Mouse (Mus musculus): ENCODE measurements around the gene Fgf8. TPM values are rescaled to one million over a fixed set of nuclear protein-coding genes. Genes with fewer than 3 reads are reported as not detected.

Fgf8 gene
- polyA plus RNA-seq, 1 experiment = 1.5 TPM

GRCm38 (mm10) chr19:45783933-45784576 lies 41.3 kb upstream of the Fgf8 start:
- TF ChIP-seq CTCF (IDR thresholded peaks at IDR 0.05; ENCODE audit: control insufficient read depth, insufficient read depth, insufficient replicate concordance, low read depth, low read length) = no peak
- TF ChIP-seq POLR2A (IDR thresholded peaks at IDR 0.05; ENCODE audit: control insufficient read depth, low read depth, low read length) = peak; percentile 13; the same call in 1 of the 2 replicates
- Histone ChIP-seq H3K36me3 (ENCODE audit: control insufficient read depth, insufficient read depth, low read length) (peaks cover 2% of the 10 kb centered on the region; the same call in 1 of the 2 replicates), H3K4me1 (ENCODE audit: control insufficient read depth, insufficient read depth, low read length) (peaks cover 5% of the 10 kb centered on the region), H3K4me3 (ENCODE audit: control insufficient read depth, low read depth, low read length) (peak overlapping the region; percentile 82), H3K27me3 (ENCODE audit: control insufficient read depth, insufficient read depth, low read length) (no peaks in the 10 kb centered on the region), H3K27ac (ENCODE audit: control insufficient read depth, insufficient read depth, low read depth, low read length) (peak overlapping the region; percentile 97)

- H3K27ac ChIP-seq (ENCODE audit: control insufficient read depth, insufficient read depth, low read depth, low read length) = peak within 1 kb of the TSS; percentile 97
- no peak for TF ChIP-seq CTCF (IDR thresholded peaks at IDR 0.05; ENCODE audit: control insufficient read depth, insufficient read depth, insufficient replicate concordance, low read depth, low read length)
- peak; percentile 90 for TF ChIP-seq POLR2A (IDR thresholded peaks at IDR 0.05; ENCODE audit: control insufficient read depth, low read depth, low read length)
- peaks cover 5% of the 10 kb centered on the region for H3K4me1 ChIP-seq (ENCODE audit: control insufficient read depth, insufficient read depth, low read length)
- peaks cover 2% of the 10 kb centered on the region; the same call in 1 of the 2 replicates for H3K36me3 ChIP-seq (ENCODE audit: control insufficient read depth, insufficient read depth, low read length)
- no peaks in the 10 kb centered on the region for H3K27me3 ChIP-seq (ENCODE audit: control insufficient read depth, insufficient read depth, low read length)
- peak within 1 kb of the TSS; percentile 82 for H3K4me3 ChIP-seq (ENCODE audit: control insufficient read depth, low read depth, low read length)
Measured at GRCm38 (mm10) chr19:45783181-45783932, 40.6 kb upstream of the Fgf8 start, which contains the start of gene Mgea5. Gene Mgea5, minus strand, starts transcription at chr19:45783837.

- Histone ChIP-seq H3K36me3 (ENCODE audit: control insufficient read depth, insufficient read depth, low read length) (peaks cover 4% of the 10 kb centered on the region; the same call in 1 of the 2 replicates), H3K4me1 (ENCODE audit: control insufficient read depth, insufficient read depth, low read length) (peaks cover 5% of the 10 kb centered on the region), H3K27me3 (ENCODE audit: control insufficient read depth, insufficient read depth, low read length) (no peaks in the 10 kb centered on the region), H3K27ac (ENCODE audit: control insufficient read depth, insufficient read depth, low read depth, low read length) (peak overlapping the region; percentile 97), H3K4me3 (ENCODE audit: control insufficient read depth, low read depth, low read length) (peak overlapping the region; percentile 82)
- TF ChIP-seq POLR2A (IDR thresholded peaks at IDR 0.05; ENCODE audit: control insufficient read depth, low read depth, low read length) (peak; percentile 51; the same call in 1 of the 2 replicates), CTCF (IDR thresholded peaks at IDR 0.05; ENCODE audit: control insufficient read depth, insufficient read depth, insufficient replicate concordance, low read depth, low read length) (no peak)
Measured at GRCm38 (mm10) chr19:45782315-45783001, 39.7 kb upstream of the Fgf8 start.

- H3K36me3 ChIP-seq (ENCODE audit: control insufficient read depth, insufficient read depth, low read length) = peaks cover 4% of the 10 kb centered on the region; the same call in 1 of the 2 replicates
- H3K27me3 ChIP-seq (ENCODE audit: control insufficient read depth, insufficient read depth, low read length) = no peaks in the 10 kb centered on the region
- no peak overlapping the region for H3K27ac ChIP-seq (ENCODE audit: control insufficient read depth, insufficient read depth, low read depth, low read length)
- H3K4me1 ChIP-seq (ENCODE audit: control insufficient read depth, insufficient read depth, low read length) = peaks cover 5% of the 10 kb centered on the region
- TF ChIP-seq POLR2A (IDR thresholded peaks at IDR 0.05; ENCODE audit: control insufficient read depth, low read depth, low read length) = no peak
- no peak for TF ChIP-seq CTCF (IDR thresholded peaks at IDR 0.05; ENCODE audit: control insufficient read depth, insufficient read depth, insufficient replicate concordance, low read depth, low read length)
- peak overlapping the region; percentile 88 for H3K4me3 ChIP-seq (ENCODE audit: control insufficient read depth, low read depth, low read length)
Measured at GRCm38 (mm10) chr19:45781676-45782075, 39.0 kb upstream of the Fgf8 start.

GRCm38 (mm10) chr19:45780350-45780915 lies 37.7 kb upstream of the Fgf8 start:
- peaks cover 4% of the 10 kb centered on the region; the same call in 1 of the 2 replicates for H3K36me3 ChIP-seq (ENCODE audit: control insufficient read depth, insufficient read depth, low read length)
- TF ChIP-seq CTCF (IDR thresholded peaks at IDR 0.05; ENCODE audit: control insufficient read depth, insufficient read depth, insufficient replicate concordance, low read depth, low read length) (no peak), POLR2A (IDR thresholded peaks at IDR 0.05; ENCODE audit: control insufficient read depth, low read depth, low read length) (no peak)
- H3K4me3 ChIP-seq (ENCODE audit: control insufficient read depth, low read depth, low read length) = peak overlapping the region; percentile 75
- peak overlapping the region; percentile 22; the same call in 1 of the 2 replicates for H3K27ac ChIP-seq (ENCODE audit: control insufficient read depth, insufficient read depth, low read depth, low read length)
- peaks cover 5% of the 10 kb centered on the region for H3K4me1 ChIP-seq (ENCODE audit: control insufficient read depth, insufficient read depth, low read length)
- no peaks in the 10 kb centered on the region for H3K27me3 ChIP-seq (ENCODE audit: control insufficient read depth, insufficient read depth, low read length)

GRCm38 (mm10) chr19:45775486-45775885 lies 32.8 kb upstream of the Fgf8 start:
- Histone ChIP-seq H3K36me3 (ENCODE audit: control insufficient read depth, insufficient read depth, low read length) (peaks cover 10% of the 10 kb centered on the region), H3K4me3 (ENCODE audit: control insufficient read depth, low read depth, low read length) (peak overlapping the region; percentile 79), H3K4me1 (ENCODE audit: control insufficient read depth, insufficient read depth, low read length) (peaks cover 2% of the 10 kb centered on the region; the same call in 1 of the 2 replicates), H3K27ac (ENCODE audit: control insufficient read depth, insufficient read depth, low read depth, low read length) (peak overlapping the region; percentile 72), H3K27me3 (ENCODE audit: control insufficient read depth, insufficient read depth, low read length) (no peaks in the 10 kb centered on the region)
- TF ChIP-seq CTCF (IDR thresholded peaks at IDR 0.05; ENCODE audit: control insufficient read depth, insufficient read depth, insufficient replicate concordance, low read depth, low read length) (no peak), POLR2A (IDR thresholded peaks at IDR 0.05; ENCODE audit: control insufficient read depth, low read depth, low read length) (no peak)
